Mouse (Mus musculus) liver, embryonic 12.5 days (tissue): ENCODE measurements at regions not wholly inside any gene's neighbourhood (a gene's known extent, or its start where the extent isn't known, plus 50 kb on each side); places are given as distances from the start of the nearest gene placed in this dataset.

Experiments
- ATAC-seq: fragments of 200-750 bp; cut with Nextera tagmentation; 2 replicates; pipeline ENCODE4 v1.8.0; 2017; ENCODE audit warnings: moderate number of reproducible peaks, mild to moderate bottlenecking, moderate library complexity
- H3K27ac ChIP-seq: fragments of 300-500 bp; sonication (generic); 2 replicates; pipeline ENCODE4 v1.5.1; 2016; ENCODE audit warnings: mild to moderate bottlenecking
- H3K27me3 ChIP-seq: fragments of 300-500 bp; sonication (generic); replicated peaks from 2 replicates; pipeline ENCODE4 v1.6.1; 2016; ENCODE audit warnings: mild to moderate bottlenecking, moderate library complexity
- H3K36me3 ChIP-seq: fragments of 300-500 bp; sonication (generic); 2 replicates; pipeline ENCODE4 v1.6.1; 2016; ENCODE audit warnings: mild to moderate bottlenecking, moderate library complexity
- H3K4me1 ChIP-seq: fragments of 300-500 bp; sonication (generic); 2 replicates; pipeline ENCODE4 v1.6.1; 2016
- H3K4me2 ChIP-seq: fragments of 300-500 bp; sonication (generic); 2 replicates; pipeline ENCODE4 v1.6.1; 2016; ENCODE audit warnings: mild to moderate bottlenecking, moderate library complexity
- H3K4me3 ChIP-seq: fragments of 300-500 bp; sonication (generic); 2 replicates; pipeline ENCODE4 v1.5.1; 2016; ENCODE audit warnings: mild to moderate bottlenecking, moderate library complexity
- H3K9ac ChIP-seq: fragments of 300-500 bp; sonication (generic); 2 replicates; pipeline ENCODE4 v1.6.1; 2016; ENCODE audit warnings: mild to moderate bottlenecking, moderate library complexity
- H3K9me3 ChIP-seq: fragments of 300-500 bp; sonication (generic); replicated peaks from 2 replicates; pipeline ENCODE4 v1.6.1; 2016; ENCODE audit warnings: mild to moderate bottlenecking, moderate library complexity
- WGBS: fragments of 180-500 bp; shearing (Covaris S2); methylation state at CpG from one replicate; pipeline ENCODE4 v1.1.7; 2016; ENCODE audit not compliant: insufficient replicate concordance; 5-methylcytosine and 5-hydroxymethylcytosine counted together

- no peaks in the 10 kb centered on the region for H3K27me3 ChIP-seq
Measured at GRCm38 (mm10) chr15:51687007-51687540, 2197.6 kb upstream of the Gm7489 start.

DNA sequence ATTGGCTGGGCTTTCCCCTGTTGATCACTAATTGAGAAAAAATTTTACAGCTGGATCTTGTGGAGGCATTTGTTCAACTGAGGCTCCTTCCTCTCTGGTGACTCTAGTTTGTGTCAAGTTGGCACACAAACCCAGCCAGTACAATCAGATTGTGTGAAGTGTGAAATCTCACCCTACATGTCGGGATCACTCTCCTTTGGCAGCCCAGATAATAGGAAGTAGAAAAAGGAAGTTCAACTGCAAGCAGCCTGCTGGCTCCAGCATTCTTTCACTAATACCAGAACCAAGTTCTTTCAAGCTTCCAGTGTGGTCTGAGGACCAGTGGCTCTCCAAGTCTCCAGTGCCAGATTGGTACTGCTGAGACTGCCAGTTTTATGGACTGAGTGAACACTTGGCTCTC is 2195.2 kb upstream of the Gm7489 start:
- ATAC-seq: no peak
- H3K36me3 ChIP-seq: no peaks in the 10 kb centered on the region

More at GRCm38 (mm10) chr15:51687007-51687540, 2197.6 kb upstream of the Gm7489 start:
- no peak for ATAC-seq
- Histone ChIP-seq H3K4me2 (no peak overlapping the region), H3K36me3 (no peaks in the 10 kb centered on the region), H3K4me1 (no peaks in the 10 kb centered on the region), H3K9me3 (no peaks in the 10 kb centered on the region), H3K9ac (no peak overlapping the region), H3K4me3 (no peak overlapping the region), H3K27ac (no peak overlapping the region)
- WGBS: 78% methylated on average over 13 of the region's 13 CpGs

DNA sequence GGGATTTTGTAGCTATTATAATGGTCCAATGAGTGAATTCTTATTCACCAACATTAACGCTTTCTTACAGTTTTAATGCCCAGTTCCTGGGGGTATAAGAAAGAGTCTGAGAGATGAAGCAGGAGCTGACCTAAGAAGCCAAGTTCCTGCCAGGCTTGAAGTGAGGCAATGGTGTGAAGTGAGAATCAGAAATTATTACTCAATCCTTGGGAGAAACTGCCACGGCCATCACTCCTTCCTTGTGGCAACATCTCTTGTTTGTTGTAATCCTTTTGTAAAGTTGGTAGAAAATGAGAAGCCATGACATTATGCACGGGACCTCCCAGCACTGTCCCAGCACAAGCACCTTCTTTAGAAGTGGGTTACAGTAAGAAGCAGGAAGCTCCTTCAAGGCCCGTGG is 2192.0 kb upstream of the Gm7489 start:
- H3K9ac ChIP-seq: no peak overlapping the region
- 58% methylated on average over 4 of the region's 4 CpGs for WGBS
- no peak overlapping the region for H3K4me2 ChIP-seq
- H3K27ac ChIP-seq: no peak overlapping the region
- H3K36me3 ChIP-seq: no peaks in the 10 kb centered on the region
- H3K9me3 ChIP-seq: no peaks in the 10 kb centered on the region
- H3K4me1 ChIP-seq: no peaks in the 10 kb centered on the region
- no peak for ATAC-seq
- H3K27me3 ChIP-seq: no peaks in the 10 kb centered on the region
- no peak overlapping the region for H3K4me3 ChIP-seq

More for the DNA sequence above, 2195.2 kb upstream of the Gm7489 start:
- 7% methylated on average over 1 of the region's 1 CpGs for WGBS
- no peak overlapping the region for H3K4me3 ChIP-seq
- H3K9me3 ChIP-seq: no peaks in the 10 kb centered on the region
- no peak overlapping the region for H3K27ac ChIP-seq
- H3K4me2 ChIP-seq: no peak overlapping the region
- H3K9ac ChIP-seq: no peak overlapping the region
- no peaks in the 10 kb centered on the region for H3K4me1 ChIP-seq
- H3K27me3 ChIP-seq: no peaks in the 10 kb centered on the region

DNA sequence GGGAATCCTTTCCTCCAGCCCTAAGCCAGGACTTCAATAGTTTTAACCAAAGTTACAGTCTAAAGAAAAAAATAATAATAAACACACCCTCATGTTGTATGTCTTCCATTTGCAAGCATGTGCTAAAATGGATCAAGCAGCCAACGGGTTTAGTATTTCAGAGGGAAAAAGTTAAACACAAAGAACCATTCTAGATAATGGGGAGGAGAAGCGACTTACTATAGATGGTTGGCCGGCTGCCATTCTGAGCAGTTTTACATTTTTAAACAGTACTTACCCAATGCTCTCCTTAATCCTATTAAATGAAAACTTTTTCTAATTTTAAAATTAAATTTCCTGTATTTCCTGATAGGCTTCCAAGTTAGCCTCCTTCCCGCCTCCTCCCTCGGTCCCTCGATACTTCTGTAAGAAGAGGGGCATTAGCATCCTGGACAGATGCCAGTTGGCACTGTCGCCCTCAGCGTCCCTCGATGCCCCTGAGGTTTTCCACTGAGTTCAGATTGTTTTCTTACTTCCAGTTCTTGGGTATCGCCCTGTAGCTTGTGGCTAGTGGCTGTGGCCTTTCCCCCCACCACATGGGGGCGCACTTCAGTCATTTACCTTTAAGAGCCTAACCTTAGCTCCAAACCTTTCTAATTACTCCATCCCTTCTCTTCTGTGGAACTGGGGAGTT is 2188.2 kb upstream of the Gm7489 start:
- no peaks in the 10 kb centered on the region for H3K36me3 ChIP-seq
- H3K27me3 ChIP-seq: no peaks in the 10 kb centered on the region
- H3K4me2 ChIP-seq: no peak overlapping the region
- 62% methylated on average over 11 of the region's 11 CpGs for WGBS
- ATAC-seq: no peak
- no peak overlapping the region for H3K27ac ChIP-seq
- H3K9me3 ChIP-seq: no peaks in the 10 kb centered on the region
- no peak overlapping the region for H3K4me3 ChIP-seq
- H3K4me1 ChIP-seq: no peaks in the 10 kb centered on the region
- H3K9ac ChIP-seq: no peak overlapping the region

- ATAC-seq: no peak
- Histone ChIP-seq H3K27ac (no peak overlapping the region), H3K4me1 (no peaks in the 10 kb centered on the region), H3K4me2 (no peak overlapping the region), H3K9ac (no peak overlapping the region), H3K4me3 (no peak overlapping the region), H3K36me3 (no peaks in the 10 kb centered on the region), H3K27me3 (no peaks in the 10 kb centered on the region), H3K9me3 (no peaks in the 10 kb centered on the region)
- WGBS: 83% methylated on average over 1 of the region's 1 CpGs
Measured at GRCm38 (mm10) chr15:51704198-51704597, 2180.5 kb upstream of the Gm7489 start.

DNA sequence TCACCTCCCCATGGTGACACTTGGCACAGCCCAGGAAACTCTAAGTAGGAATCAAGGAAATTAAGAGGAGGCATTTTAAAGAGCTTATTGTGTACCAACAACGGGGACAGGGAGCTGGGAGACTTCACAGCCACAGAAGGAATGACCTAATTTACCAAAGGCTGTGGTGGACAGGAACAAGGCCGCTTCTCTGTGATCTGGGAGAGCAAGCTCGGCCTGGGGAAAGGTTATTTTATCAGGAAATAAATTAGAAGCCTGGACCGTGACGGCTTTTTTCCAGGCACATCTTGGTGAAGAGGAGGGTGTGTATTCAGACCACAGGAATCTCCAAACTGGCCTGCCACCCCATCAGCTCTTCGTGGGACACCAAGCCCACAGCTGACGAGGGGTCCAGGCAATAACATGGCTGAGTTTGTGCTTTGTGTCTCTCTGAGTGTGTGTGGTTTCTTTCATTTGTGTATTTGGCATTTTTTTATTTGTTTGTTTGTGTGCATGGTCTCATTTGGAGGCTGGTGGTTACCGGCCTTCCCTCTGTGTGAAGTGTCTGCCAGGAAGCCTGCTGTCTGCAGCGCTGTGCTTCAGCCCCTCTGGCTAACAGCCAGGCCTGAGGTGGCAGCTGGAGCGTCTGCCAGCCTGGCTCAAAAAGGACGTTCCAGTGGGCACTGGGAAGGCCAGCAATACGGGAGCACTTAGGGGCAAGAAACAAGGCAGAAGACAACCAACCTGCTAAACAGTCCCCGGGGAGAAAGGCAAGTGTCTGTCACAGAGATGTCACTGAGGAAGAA is 2174.6 kb upstream of the Gm7489 start:
- ATAC-seq: no peak
- Histone ChIP-seq H3K9ac (no peak overlapping the region), H3K4me2 (no peak overlapping the region), H3K27ac (no peak overlapping the region), H3K4me3 (no peak overlapping the region), H3K36me3 (no peaks in the 10 kb centered on the region), H3K4me1 (no peaks in the 10 kb centered on the region), H3K27me3 (no peaks in the 10 kb centered on the region), H3K9me3 (no peaks in the 10 kb centered on the region)
- 40% methylated on average over 13 of the region's 13 CpGs for WGBS

DNA sequence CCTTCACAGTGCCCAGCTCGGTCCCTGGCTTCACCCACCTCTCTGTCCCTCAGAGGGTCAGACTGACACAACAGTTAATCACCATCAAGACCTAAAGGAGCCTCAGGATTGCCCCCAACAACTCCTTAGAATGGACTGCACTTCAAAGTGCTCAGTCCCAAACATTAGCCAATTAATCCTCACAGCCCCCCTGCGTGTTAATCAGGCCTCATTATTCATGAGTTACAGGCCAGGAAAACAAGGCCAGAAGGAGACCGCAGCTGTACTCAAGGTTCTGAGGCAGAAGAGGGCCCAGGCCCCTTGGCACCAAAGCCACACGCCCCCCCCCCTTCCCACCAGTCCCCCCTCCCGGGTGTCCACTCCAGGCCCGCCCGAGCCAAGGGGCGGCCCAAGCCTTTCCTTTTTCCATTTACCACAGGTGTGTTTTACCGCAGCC is 2163.8 kb upstream of the Gm7489 start:
- Histone ChIP-seq H3K36me3 (no peaks in the 10 kb centered on the region), H3K27me3 (no peaks in the 10 kb centered on the region), H3K4me2 (no peak overlapping the region), H3K9me3 (no peaks in the 10 kb centered on the region), H3K4me3 (no peak overlapping the region), H3K4me1 (no peaks in the 10 kb centered on the region), H3K27ac (no peak overlapping the region), H3K9ac (no peak overlapping the region)
- no peak for ATAC-seq
- WGBS: 55% methylated on average over 9 of the region's 9 CpGs

DNA sequence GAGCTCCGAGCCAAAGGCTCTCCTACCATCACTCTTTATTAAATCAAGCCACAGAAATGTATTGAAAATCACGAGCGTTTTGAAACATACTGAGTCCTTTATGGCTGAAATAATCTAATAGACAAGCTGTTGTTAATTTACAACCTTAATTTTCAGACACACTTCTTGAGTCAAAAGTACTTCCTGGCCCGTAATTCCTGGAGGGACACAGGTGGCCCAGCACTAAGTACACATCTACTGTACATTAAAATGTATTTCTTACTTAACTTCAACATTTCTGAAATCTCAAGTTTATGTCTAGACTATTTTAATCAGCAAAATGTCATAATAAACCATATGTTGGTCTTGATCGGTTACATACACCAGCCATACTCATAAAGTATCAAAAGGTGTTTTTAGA is 2163.3 kb upstream of the Gm7489 start:
- H3K4me1 ChIP-seq: no peaks in the 10 kb centered on the region
- H3K27ac ChIP-seq: no peak overlapping the region
- H3K36me3 ChIP-seq: no peaks in the 10 kb centered on the region
- no peak overlapping the region for H3K4me2 ChIP-seq
- H3K9ac ChIP-seq: no peak overlapping the region
- no peaks in the 10 kb centered on the region for H3K9me3 ChIP-seq
- no peak overlapping the region for H3K4me3 ChIP-seq
- 69% methylated on average over 5 of the region's 5 CpGs for WGBS
- ATAC-seq: no peak
- H3K27me3 ChIP-seq: no peaks in the 10 kb centered on the region

GRCm38 (mm10) chr15:51724127-51724526 is 2160.6 kb upstream of the Gm7489 start:
- Histone ChIP-seq H3K9ac (no peak overlapping the region), H3K27ac (no peak overlapping the region)

GRCm38 (mm10) chr15:51725457-51725856 is 2159.2 kb upstream of the Gm7489 start:
- Histone ChIP-seq H3K27me3 (no peaks in the 10 kb centered on the region), H3K36me3 (no peaks in the 10 kb centered on the region), H3K9ac (no peak overlapping the region), H3K9me3 (no peaks in the 10 kb centered on the region), H3K27ac (no peak overlapping the region), H3K4me1 (no peaks in the 10 kb centered on the region), H3K4me2 (no peak overlapping the region), H3K4me3 (no peak overlapping the region)
- 71% methylated on average over 3 of the region's 3 CpGs for WGBS
- ATAC-seq: no peak

More at GRCm38 (mm10) chr15:51724127-51724526, 2160.6 kb upstream of the Gm7489 start:
- Histone ChIP-seq H3K4me3 (no peak overlapping the region), H3K4me2 (no peak overlapping the region), H3K27me3 (no peaks in the 10 kb centered on the region), H3K4me1 (no peaks in the 10 kb centered on the region), H3K36me3 (no peaks in the 10 kb centered on the region), H3K9me3 (no peaks in the 10 kb centered on the region)
- ATAC-seq: no peak
- 54% methylated on average over 7 of the region's 7 CpGs for WGBS

- ATAC-seq: no peak
- H3K4me3 ChIP-seq: no peak overlapping the region
- H3K27ac ChIP-seq: no peak overlapping the region
- H3K27me3 ChIP-seq: no peaks in the 10 kb centered on the region
- H3K9ac ChIP-seq: no peak overlapping the region
- H3K4me2 ChIP-seq: no peak overlapping the region
- no peaks in the 10 kb centered on the region for H3K9me3 ChIP-seq
- no peaks in the 10 kb centered on the region for H3K4me1 ChIP-seq
- 57% methylated on average over 10 of the region's 10 CpGs for WGBS
- no peaks in the 10 kb centered on the region for H3K36me3 ChIP-seq
Measured at GRCm38 (mm10) chr15:51730106-51730505, 2154.6 kb upstream of the Gm7489 start.

DNA sequence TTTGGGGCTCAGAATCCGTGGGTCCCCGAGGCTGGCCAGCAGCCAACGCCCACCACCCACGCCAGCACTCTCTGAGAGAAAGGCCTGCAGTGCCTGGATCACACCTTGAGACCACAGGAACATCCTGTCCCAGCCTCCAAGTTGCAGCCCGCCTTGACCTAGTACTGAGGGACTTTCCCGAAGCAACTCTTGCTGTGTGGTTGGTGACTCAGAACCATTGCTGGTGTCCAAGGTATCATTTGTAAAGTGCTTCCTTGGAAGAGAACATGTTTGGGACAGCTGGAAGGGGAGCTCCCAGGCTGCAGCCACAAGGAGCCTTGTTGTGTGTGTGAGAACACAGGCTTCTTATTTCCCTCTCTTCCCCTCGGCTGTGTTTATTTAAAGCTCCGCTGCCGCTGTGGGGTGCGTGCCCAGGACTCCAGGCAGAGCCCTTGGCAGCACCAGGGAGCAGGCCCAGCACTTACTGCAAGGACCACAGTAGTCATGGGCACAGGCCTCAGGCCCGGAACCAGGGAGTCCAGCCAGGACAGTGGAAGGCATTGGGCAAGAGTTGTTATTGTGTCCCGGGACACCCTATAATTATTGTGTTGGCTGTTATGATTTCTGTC is 2153.8 kb upstream of the Gm7489 start:
- Histone ChIP-seq H3K4me3 (no peak overlapping the region), H3K36me3 (no peaks in the 10 kb centered on the region), H3K27me3 (no peaks in the 10 kb centered on the region), H3K9me3 (no peaks in the 10 kb centered on the region), H3K4me1 (no peaks in the 10 kb centered on the region), H3K4me2 (no peak overlapping the region), H3K27ac (no peak overlapping the region), H3K9ac (no peak overlapping the region)
- ATAC-seq: no peak
- WGBS: 59% methylated on average over 12 of the region's 12 CpGs
